Mouse (Mus musculus) MEL (cell line): ENCODE results near the gene Olfr1136. TPM values are rescaled to one million over a fixed set of nuclear protein-coding genes. Genes with fewer than 3 reads are reported as not detected.

Source experiments
- DNase-seq: peaks from one replicate; pipeline ENCODE4 v3.0.0; 2011; ENCODE audit warnings: low read depth, low spot score
- H3K27ac ChIP-seq: 2 replicates; pipeline ENCODE4 v1.5.1; 2012; ENCODE audit warnings: low read depth, mild to moderate bottlenecking, control low read depth, low read length, moderate library complexity; ENCODE audit not compliant: control insufficient read depth
- H3K27me3 ChIP-seq, 2 experiments: fragments of 150-350 bp in 1 of 2; sonication (generic) in 1 of 2; 2 replicates each; pipeline ENCODE4 v1.6.1; 2012; ENCODE audit warnings: low read length in 2 of 2, mild to moderate bottlenecking in 2 of 2, improper control_type of control experiment in 1 of 2, moderate library complexity in 1 of 2; ENCODE audit not compliant: insufficient read depth in 2 of 2, control insufficient read depth in 1 of 2
- H3K36me3 ChIP-seq, 2 experiments: 2 replicates each; pipeline ENCODE4 v1.6.1; 2012 to 2014; ENCODE audit warnings: low read length in 2 of 2, improper control_type of control experiment in 1 of 2, inconsistent platforms in 1 of 2, mild to moderate bottlenecking in 1 of 2; ENCODE audit not compliant: insufficient read depth in 2 of 2, control insufficient read depth in 1 of 2
- H3K4me1 ChIP-seq, 2 experiments: fragments of 150-350 bp in 1 of 2; sonication (generic) in 1 of 2; 2 replicates each; pipeline ENCODE4 v1.6.1; 2012; ENCODE audit warnings: low read length in 2 of 2, improper control_type of control experiment in 1 of 2, mild to moderate bottlenecking in 1 of 2; ENCODE audit not compliant: insufficient read depth in 2 of 2, control insufficient read depth in 1 of 2
- H3K4me3 ChIP-seq, 2 experiments: fragments of 150-350 bp in 1 of 2; sonication (generic) in 1 of 2; 2 replicates each; pipeline ENCODE4 v1.5.1; 2012; ENCODE audit warnings: low read depth in 2 of 2, low read length in 2 of 2, mild to moderate bottlenecking in 2 of 2, moderate library complexity in 2 of 2, control low read depth in 1 of 2, improper control_type of control experiment in 1 of 2; ENCODE audit not compliant: control insufficient read depth in 1 of 2, insufficient read depth in 1 of 2
- H3K79me2 ChIP-seq: 2 replicates; pipeline ENCODE4 v1.6.1; 2012; ENCODE audit warnings: mild to moderate bottlenecking, low read length, moderate library complexity; ENCODE audit not compliant: control insufficient read depth, poor library complexity, insufficient read depth
- H3K9ac ChIP-seq: 2 replicates; pipeline ENCODE4 v1.6.1; 2012; ENCODE audit warnings: low read depth, mild to moderate bottlenecking, control low read depth, low read length, moderate library complexity; ENCODE audit not compliant: control insufficient read depth, poor library complexity, severe bottlenecking
- H3K9me3 ChIP-seq: fragments of 150-350 bp; sonication (generic); replicated peaks from 2 replicates; pipeline ENCODE4 v1.6.1; 2012; ENCODE audit warnings: mild to moderate bottlenecking, low read length, improper control_type of control experiment, moderate library complexity; ENCODE audit not compliant: insufficient read depth
- CHD1 ChIP-seq: IDR thresholded peaks from 2 replicates; pipeline ENCODE4 v1.6.1; 2012; ENCODE audit warnings: low read depth, mild to moderate bottlenecking, inconsistent platforms, low read length, improper control_type of control experiment
- ELF1 ChIP-seq: IDR thresholded peaks from 2 replicates; pipeline ENCODE4 v1.6.1; 2014; ENCODE audit warnings: low read depth, mild to moderate bottlenecking, inconsistent platforms, low read length, improper control_type of control experiment, moderate library complexity
- EP300 ChIP-seq, 2 experiments: IDR thresholded peaks; 2 replicates each; pipeline ENCODE4 v1.6.1; 2011; ENCODE audit warnings: improper control_type of control experiment in 2 of 2, low read length in 2 of 2, low read depth in 1 of 2, mild to moderate bottlenecking in 1 of 2
- ETS1 ChIP-seq: IDR thresholded peaks from 2 replicates; pipeline ENCODE4 v1.6.1; 2012; ENCODE audit warnings: low read depth, mild to moderate bottlenecking, inconsistent platforms, low read length, improper control_type of control experiment, moderate library complexity
- HCFC1 ChIP-seq: IDR thresholded peaks from 2 replicates; pipeline ENCODE4 v1.6.1; 2012; ENCODE audit warnings: low read depth, mild to moderate bottlenecking, inconsistent platforms, low read length, improper control_type of control experiment, moderate library complexity
- JUND ChIP-seq: IDR thresholded peaks from 2 replicates; pipeline ENCODE4 v1.6.1; 2011; ENCODE audit warnings: low read depth, mild to moderate bottlenecking, improper control_type of control experiment, low read length
- MAX ChIP-seq: IDR thresholded peaks from 2 replicates; pipeline ENCODE4 v1.6.1; 2011; ENCODE audit warnings: low read length, improper control_type of control experiment
- MAZ ChIP-seq: IDR thresholded peaks from 2 replicates; pipeline ENCODE4 v1.6.1; 2012; ENCODE audit warnings: low read depth, mild to moderate bottlenecking, inconsistent platforms, low read length, improper control_type of control experiment
- MEF2A ChIP-seq: IDR thresholded peaks from 2 replicates; pipeline ENCODE4 v1.6.1; 2014; ENCODE audit warnings: low read depth, mild to moderate bottlenecking, inconsistent platforms, low read length, improper control_type of control experiment; ENCODE audit not compliant: poor library complexity, insufficient replicate concordance, severe bottlenecking; ENCODE audit errors: extremely low read depth
- MYC ChIP-seq: IDR thresholded peaks from 2 replicates; pipeline ENCODE4 v1.6.1; 2011; ENCODE audit warnings: low read depth, mild to moderate bottlenecking, low read length, improper control_type of control experiment, moderate library complexity
- NRF1 ChIP-seq: IDR thresholded peaks from 2 replicates; pipeline ENCODE4 v1.6.1; 2014; ENCODE audit warnings: low read depth, mild to moderate bottlenecking, inconsistent platforms, low read length, improper control_type of control experiment, moderate library complexity; ENCODE audit not compliant: poor library complexity, insufficient read depth, severe bottlenecking
- POLR2AphosphoS2 ChIP-seq: IDR thresholded peaks from 2 replicates; pipeline ENCODE4 v1.6.1; 2011; ENCODE audit warnings: low read length, improper control_type of control experiment
- RAD21 ChIP-seq: IDR thresholded peaks from 2 replicates; pipeline ENCODE4 v1.6.1; 2011; ENCODE audit warnings: mild to moderate bottlenecking, low read depth, low read length, improper control_type of control experiment
- RCOR1 ChIP-seq: IDR thresholded peaks from 2 replicates; pipeline ENCODE4 v1.6.1; 2012; ENCODE audit warnings: low read depth, mild to moderate bottlenecking, inconsistent platforms, low read length, improper control_type of control experiment
- TBP ChIP-seq: IDR thresholded peaks from 2 replicates; pipeline ENCODE4 v1.8.0; 2011; ENCODE audit warnings: low read depth, low read length, improper control_type of control experiment
- UBTF ChIP-seq: IDR thresholded peaks from 2 replicates; pipeline ENCODE4 v1.6.1; 2012; ENCODE audit warnings: low read depth, mild to moderate bottlenecking, inconsistent platforms, low read length, improper control_type of control experiment, moderate library complexity, borderline replicate concordance; ENCODE audit not compliant: insufficient read depth
- USF1 ChIP-seq: IDR thresholded peaks from 2 replicates; pipeline ENCODE4 v1.6.1; 2014; ENCODE audit warnings: low read depth, mild to moderate bottlenecking, inconsistent platforms, low read length, improper control_type of control experiment, moderate library complexity
- ZC3H11A ChIP-seq: IDR thresholded peaks from 2 replicates; pipeline ENCODE4 v1.6.1; 2012; ENCODE audit warnings: low read depth, mild to moderate bottlenecking, inconsistent platforms, low read length, improper control_type of control experiment
- ZMIZ1 ChIP-seq: IDR thresholded peaks from 2 replicates; pipeline ENCODE4 v1.6.1; 2012; ENCODE audit warnings: low read depth, mild to moderate bottlenecking, inconsistent platforms, low read length, improper control_type of control experiment, moderate library complexity
- ZNF384 ChIP-seq: IDR thresholded peaks from 2 replicates; pipeline ENCODE4 v1.6.1; 2012; ENCODE audit warnings: low read depth, mild to moderate bottlenecking, inconsistent platforms, low read length, improper control_type of control experiment
- polyA plus RNA-seq, 2 experiments: library from polyadenylated mRNA; stranded (reverse) in 1 of 2; unstranded in 1 of 2; fragments of >175 nt in 1 of 2; fragments of >200 nt in 1 of 2; gene quantifications; 2 replicates each; pipeline versions ENCODE4 v1.2.1 to v1.2.4; 2012; ENCODE audit warnings: low replicate concordance in 2 of 2, low read depth in 1 of 2; ENCODE audit not compliant: insufficient read length in 2 of 2, insufficient read depth in 1 of 2, missing spikeins in 1 of 2
- total RNA-seq: library from RNA; depleted of rRNA; stranded (reverse); fragments of 300-350 nt; gene quantifications from 2 replicates; pipeline ENCODE4 v1.2.3, GENCODE M21; 2012; rRNA removed

Olfr1136 gene
- total and polyA plus RNA-seq, 3 experiments, result not detected

GRCm38 (mm10) chr2:87658360-87658759 is 35.4 kb downstream of the Olfr1136 start, which contains the start of gene Olfr1134:
Olfr1134 (minus strand) TSS chr2:87658460.
- Histone ChIP-seq H3K4me1 (no peaks in the 10 kb centered on the region), H3K79me2 (no peaks in the 10 kb centered on the region), H3K4me3 (no peak within 1 kb of the TSS), H3K27me3 (no peaks in the 10 kb centered on the region), H3K36me3 (no peaks in the 10 kb centered on the region), H3K9ac (no peak within 1 kb of the TSS), H3K9me3 (no peaks in the 10 kb centered on the region), H3K27ac (no peak within 1 kb of the TSS)
- TF ChIP-seq ELF1, result no peak
- no peak for TF ChIP-seq CHD1
- no peak for TF ChIP-seq MEF2A
- no peak for TF ChIP-seq USF1
- no peak for TF ChIP-seq UBTF
- no peak for TF ChIP-seq ETS1
- TF ChIP-seq MAX, result no peak
- no peak for TF ChIP-seq ZNF384
- TF ChIP-seq TBP, result no peak
- TF ChIP-seq RAD21, result no peak
- TF ChIP-seq ZMIZ1, result no peak
- TF ChIP-seq JUND, result no peak
- TF ChIP-seq NRF1, result no peak
- TF ChIP-seq MYC, result no peak
- no peak for TF ChIP-seq EP300 (IDR thresholded peaks at IDR 0.05; ENCODE audit: low read depth in 1 of 2, low read length in 2 of 2)
- TF ChIP-seq MAZ, result no peak
- no peak for TF ChIP-seq ZC3H11A
- DNase-seq, result no peak

GRCm38 (mm10) chr2:87647274-87647673 is 46.5 kb downstream of the Olfr1136 start, which contains the start of gene Olfr1133:
Olfr1133 (minus strand) TSS chr2:87647374.
- H3K27ac ChIP-seq, result no peak within 1 kb of the TSS
- no peaks in the 10 kb centered on the region for H3K9me3 ChIP-seq
- no peak for TF ChIP-seq RAD21
- TF ChIP-seq RCOR1, result no peak
- TF ChIP-seq CHD1, result no peak
- no peak for TF ChIP-seq HCFC1
- TF ChIP-seq POLR2AphosphoS2, result no peak
- no peaks in the 10 kb centered on the region for H3K27me3 ChIP-seq
- H3K4me1 ChIP-seq, result no peaks in the 10 kb centered on the region
- no peaks in the 10 kb centered on the region for H3K36me3 ChIP-seq
- no peak within 1 kb of the TSS for H3K4me3 ChIP-seq
- no peak for DNase-seq
- no peaks in the 10 kb centered on the region for H3K79me2 ChIP-seq
- H3K9ac ChIP-seq, result no peak within 1 kb of the TSS

Other genes starting within 250 kb of the Olfr1136 start
- not detected in 2 replicates for gene Olfr1126, start 240.0 kb downstream of the Olfr1136 start, total RNA-seq
- gene Olfr1126, start 240.0 kb downstream of the Olfr1136 start, polyA plus RNA-seq, result not detected
- not detected in 2 replicates for gene Pramel7, start 196.9 kb downstream of the Olfr1136 start, total RNA-seq
- not detected for gene Pramel7, start 196.9 kb downstream of the Olfr1136 start, polyA plus RNA-seq
- not detected in 2 replicates for gene Pramel6, start 187.4 kb downstream of the Olfr1136 start, total RNA-seq
- gene Pramel6, start 187.4 kb downstream of the Olfr1136 start, polyA plus RNA-seq, result not detected
- not detected in 2 replicates for gene Olfr153, start 162.2 kb downstream of the Olfr1136 start, total RNA-seq
- gene Olfr153, start 162.2 kb downstream of the Olfr1136 start, polyA plus RNA-seq, result not detected
- gene Olfr1128, start 148.4 kb downstream of the Olfr1136 start, total RNA-seq, result not detected in 2 replicates
- not detected for gene Olfr1128, start 148.4 kb downstream of the Olfr1136 start, polyA plus RNA-seq
- not detected in 2 replicates for gene Olfr1129, start 120.0 kb downstream of the Olfr1136 start, total RNA-seq
- under 1 TPM in 1 of 2 experiments, not detected in 1; 0.06 TPM for gene Olfr1129, start 120.0 kb downstream of the Olfr1136 start, polyA plus RNA-seq
- gene Olfr1130, start 87.7 kb downstream of the Olfr1136 start, total RNA-seq, result not detected in 2 replicates
- gene Olfr1130, start 87.7 kb downstream of the Olfr1136 start, polyA plus RNA-seq, result not detected
- not detected in 2 replicates for gene Olfr1131, start 66.8 kb downstream of the Olfr1136 start, total RNA-seq
- not detected for gene Olfr1131, start 66.8 kb downstream of the Olfr1136 start, polyA plus RNA-seq
- not detected in 2 replicates for gene Olfr1132, start 56.4 kb downstream of the Olfr1136 start, total RNA-seq
- not detected for gene Olfr1132, start 56.4 kb downstream of the Olfr1136 start, polyA plus RNA-seq
- gene Olfr1133, start 46.6 kb downstream of the Olfr1136 start, total RNA-seq, result not detected in 2 replicates
- gene Olfr1133, start 46.6 kb downstream of the Olfr1136 start, polyA plus RNA-seq, result not detected
- not detected in 2 replicates for gene Olfr1134, start 35.5 kb downstream of the Olfr1136 start, total RNA-seq
- gene Olfr1134, start 35.5 kb downstream of the Olfr1136 start, polyA plus RNA-seq, result not detected
- gene Olfr1135, start 20.3 kb downstream of the Olfr1136 start, total RNA-seq, result not detected in 2 replicates
- gene Olfr1135, start 20.3 kb downstream of the Olfr1136 start, polyA plus RNA-seq, result not detected
- not detected in 2 replicates for gene Olfr1137, start 19.2 kb upstream of the Olfr1136 start, total RNA-seq
- gene Olfr1137, start 19.2 kb upstream of the Olfr1136 start, polyA plus RNA-seq, result not detected
- gene Olfr1138, start 46.0 kb upstream of the Olfr1136 start, total RNA-seq, result not detected in 2 replicates
- not detected for gene Olfr1138, start 46.0 kb upstream of the Olfr1136 start, polyA plus RNA-seq
- gene Olfr1140, start 49.8 kb upstream of the Olfr1136 start, total RNA-seq, result not detected in 2 replicates
- gene Olfr1140, start 49.8 kb upstream of the Olfr1136 start, polyA plus RNA-seq, result not detected
- gene Olfr1141, start 60.0 kb upstream of the Olfr1136 start, total RNA-seq, result not detected in 2 replicates
- not detected for gene Olfr1141, start 60.0 kb upstream of the Olfr1136 start, polyA plus RNA-seq
- gene Olfr152, start 85.5 kb upstream of the Olfr1136 start, total RNA-seq, result not detected in 2 replicates
- gene Olfr152, start 85.5 kb upstream of the Olfr1136 start, polyA plus RNA-seq, result not detected
- gene Olfr1143, start 106.6 kb upstream of the Olfr1136 start, total RNA-seq, result not detected in 2 replicates
- gene Olfr1143, start 106.6 kb upstream of the Olfr1136 start, polyA plus RNA-seq, result not detected
- gene Olfr1145, start 115.9 kb upstream of the Olfr1136 start, total RNA-seq, result not detected in 2 replicates
- not detected for gene Olfr1145, start 115.9 kb upstream of the Olfr1136 start, polyA plus RNA-seq
- gene Olfr1148, start 136.6 kb upstream of the Olfr1136 start, total RNA-seq, result not detected in 2 replicates
- gene Olfr1148, start 136.6 kb upstream of the Olfr1136 start, polyA plus RNA-seq, result not detected
- not detected in 2 replicates for gene Olfr1150-ps1, start 150.0 kb upstream of the Olfr1136 start, total RNA-seq
- gene Olfr1150-ps1, start 150.0 kb upstream of the Olfr1136 start, polyA plus RNA-seq, result not detected
- not detected in 2 replicates for gene Olfr1151, start 161.9 kb upstream of the Olfr1136 start, total RNA-seq
- not detected for gene Olfr1151, start 161.9 kb upstream of the Olfr1136 start, polyA plus RNA-seq
- gene Olfr1152, start 172.5 kb upstream of the Olfr1136 start, total RNA-seq, result not detected in 2 replicates
- gene Olfr1152, start 172.5 kb upstream of the Olfr1136 start, polyA plus RNA-seq, result under 1 TPM in 1 of 2 experiments, not detected in 1; 0.01 TPM
- gene Olfr1153, start 201.0 kb upstream of the Olfr1136 start, total RNA-seq, result not detected in 2 replicates
- not detected for gene Olfr1153, start 201.0 kb upstream of the Olfr1136 start, polyA plus RNA-seq
- not detected in 2 replicates for gene Olfr1154, start 211.2 kb upstream of the Olfr1136 start, total RNA-seq
- not detected for gene Olfr1154, start 211.2 kb upstream of the Olfr1136 start, polyA plus RNA-seq